Mouse (Mus musculus) limb, embryonic 14.5 days (tissue): Measurements from ENCODE around the gene Zbtb22. TPM values are rescaled to one million over a fixed set of nuclear protein-coding genes. Genes with fewer than 3 reads are reported as not detected.
A peak's percentile ranks its signal among the peaks of the same experiment; 100 is the strongest.
"Not testable (repeated sequence)": the region's sequence is repeated elsewhere in the genome, so short reads cannot be mapped to it uniquely, and the experiment has no call there.

Experiments used
- ATAC-seq: fragments of 200-750 bp; cut with Nextera tagmentation; 2 replicates; pipeline ENCODE4 v1.8.0; 2017; ENCODE audit warnings: low read depth, moderate number of reproducible peaks, moderate TSS enrichment; ENCODE audit not compliant: low FRiP score
- DNase-seq: peaks from one replicate; pipeline ENCODE4 v3.0.0-alpha.2; 2015; ENCODE audit warnings: low spot score
- H3K27ac ChIP-seq: fragments of 300-500 bp; sonication (generic); replicated peaks from 2 replicates; pipeline ENCODE4 v1.5.1; 2014; ENCODE audit warnings: low read depth, mild to moderate bottlenecking, low read length, moderate library complexity, mixed read lengths
- H3K27me3 ChIP-seq: fragments of 300-500 bp; sonication (generic); 2 replicates; pipeline ENCODE4 v1.6.1; 2014; ENCODE audit warnings: low read length, mixed read lengths; ENCODE audit not compliant: control insufficient read depth, insufficient read depth
- H3K36me3 ChIP-seq: fragments of 300-500 bp; sonication (generic); 2 replicates; pipeline ENCODE4 v1.6.1; 2014; ENCODE audit warnings: mild to moderate bottlenecking, low read length, moderate library complexity, mixed read lengths; ENCODE audit not compliant: control insufficient read depth, insufficient read depth
- H3K4me1 ChIP-seq: fragments of 300-500 bp; sonication (generic); 2 replicates; pipeline ENCODE4 v1.6.1; 2014; ENCODE audit warnings: antibody characterized with exemption, low read length, mixed read lengths; ENCODE audit not compliant: control insufficient read depth, insufficient read depth
- H3K4me2 ChIP-seq: fragments of 300-500 bp; sonication (generic); replicated peaks from 2 replicates; pipeline ENCODE4 v1.6.1; 2014; ENCODE audit warnings: low read depth, mild to moderate bottlenecking, low read length, moderate library complexity; ENCODE audit not compliant: severe bottlenecking
- H3K4me3 ChIP-seq: fragments of 300-500 bp; sonication (generic); replicated peaks from 2 replicates; pipeline ENCODE4 v1.5.1; 2014; ENCODE audit warnings: low read length
- H3K9ac ChIP-seq: fragments of 300-500 bp; sonication (generic); 2 replicates; pipeline ENCODE4 v1.6.1; 2014; ENCODE audit warnings: mild to moderate bottlenecking, low read depth, low read length, moderate library complexity; ENCODE audit not compliant: severe bottlenecking
- H3K9me3 ChIP-seq: fragments of 300-500 bp; sonication (generic); 2 replicates; pipeline ENCODE4 v1.6.1; 2016; ENCODE audit warnings: low read length; ENCODE audit not compliant: control insufficient read depth
- POLR2A ChIP-seq: fragments of 200-500 bp; IDR thresholded peaks from 2 replicates; pipeline ENCODE4 v1.8.0; 2012; ENCODE audit warnings: inconsistent platforms, mild to moderate bottlenecking, moderate library complexity, borderline replicate concordance; ENCODE audit not compliant: insufficient read depth, insufficient read length; ENCODE audit errors: extremely low read depth
- WGBS: fragments of 180-500 bp; shearing (Covaris S2); extraction: QIAGEN DNeasy Blood & Tissue Kit; methylation state at CpG from one replicate; pipeline ENCODE4 v1.1.7; 2014; 5-methylcytosine and 5-hydroxymethylcytosine counted together
- polyA plus RNA-seq, 2 experiments: library from polyadenylated mRNA; depleted of rRNA in 1 of 2; stranded (reverse) in 1 of 2; unstranded in 1 of 2; fragments of >200 nt; fragmentation: Nextera tagmentation in 1 of 2; extraction: Ambion mirVana in 1 of 2; gene quantifications; 2 replicates each; pipeline versions ENCODE4 v1.2.1 to v1.2.3; 2012 to 2014

The Zbtb22 gene
- polyA plus RNA-seq, 2 experiments = 10.8 to 27.9 TPM

- TF ChIP-seq POLR2A = no peak
- H3K9ac ChIP-seq = no peak overlapping the region
- no peak overlapping the region for H3K4me3 ChIP-seq
- no peaks in the 10 kb centered on the region for H3K4me1 ChIP-seq
- 45% methylated on average over 6 of the region's 6 CpGs for WGBS
- H3K9me3 ChIP-seq = no peaks in the 10 kb centered on the region
- DNase-seq (peak; percentile 58), ATAC-seq (no peak)
- no peak overlapping the region for H3K27ac ChIP-seq
- H3K36me3 ChIP-seq = no peaks in the 10 kb centered on the region
- no peak overlapping the region for H3K4me2 ChIP-seq
- H3K27me3 ChIP-seq = no peaks in the 10 kb centered on the region
Measured at GRCm38 (mm10) chr17:33897114-33897794, 18.4 kb upstream of the Zbtb22 start.

GRCm38 (mm10) chr17:33898193-33898592 lies 17.5 kb upstream of the Zbtb22 start:
- not testable (repeated sequence) for H3K4me3 ChIP-seq, H3K4me2 ChIP-seq, DNase-seq, H3K36me3 ChIP-seq, H3K9ac ChIP-seq, H3K27ac ChIP-seq, H3K9me3 ChIP-seq, ATAC-seq, H3K27me3 ChIP-seq, H3K4me1 ChIP-seq
- 71% methylated on average over 4 of the region's 4 CpGs for WGBS

GRCm38 (mm10) chr17:33899642-33900041 lies 16.1 kb upstream of the Zbtb22 start:
- H3K36me3 ChIP-seq = no peaks in the 10 kb centered on the region
- no peaks in the 10 kb centered on the region for H3K4me1 ChIP-seq
- no peak for DNase-seq
- no peak overlapping the region for H3K9ac ChIP-seq
- no peak overlapping the region for H3K4me3 ChIP-seq
- ATAC-seq = no peak
- TF ChIP-seq POLR2A = no peak
- 71% methylated on average over 4 of the region's 4 CpGs for WGBS
- no peaks in the 10 kb centered on the region for H3K9me3 ChIP-seq
- H3K27me3 ChIP-seq = no peaks in the 10 kb centered on the region
- H3K27ac ChIP-seq = no peak overlapping the region
- H3K4me2 ChIP-seq = no peak overlapping the region

- no peak overlapping the region for H3K9ac ChIP-seq
- no peaks in the 10 kb centered on the region for H3K9me3 ChIP-seq
- no peak for ATAC-seq
- WGBS = 50% methylated on average over 7 of the region's 7 CpGs
- no peak for DNase-seq
- no peaks in the 10 kb centered on the region for H3K27me3 ChIP-seq
- no peak overlapping the region for H3K27ac ChIP-seq
- H3K4me1 ChIP-seq = no peaks in the 10 kb centered on the region
- no peak for TF ChIP-seq POLR2A
- H3K4me3 ChIP-seq = no peak overlapping the region
- no peaks in the 10 kb centered on the region for H3K36me3 ChIP-seq
- no peak overlapping the region for H3K4me2 ChIP-seq
Measured at GRCm38 (mm10) chr17:33900281-33900988, 15.3 kb upstream of the Zbtb22 start.

- Histone ChIP-seq H3K27ac (no peak overlapping the region), H3K9me3 (no peaks in the 10 kb centered on the region), H3K4me2 (no peak overlapping the region), H3K4me1 (no peaks in the 10 kb centered on the region), H3K27me3 (no peaks in the 10 kb centered on the region), H3K4me3 (no peak overlapping the region), H3K36me3 (no peaks in the 10 kb centered on the region), H3K9ac (no peak overlapping the region)
- ATAC-seq (no peak), DNase-seq (no peak)
- WGBS = 84% methylated on average over 4 of the region's 4 CpGs
- TF ChIP-seq POLR2A = no peak
Measured at GRCm38 (mm10) chr17:33900989-33901314, 14.8 kb upstream of the Zbtb22 start.
